Mouse (Mus musculus) myocyte (in vitro differentiated cells): ENCODE data around the gene Zfp354a.

Experiments
- E2F4 ChIP-seq: IDR thresholded peaks from one replicate; pipeline ENCODE4 v1.6.1; 2011; ENCODE audit warnings: mild to moderate bottlenecking, control low read depth, moderate library complexity; ENCODE audit not compliant: insufficient read depth
- POLR2A ChIP-seq: IDR thresholded peaks from one replicate; pipeline ENCODE4 v1.6.1; 2011; ENCODE audit warnings: low read depth, mild to moderate bottlenecking, control low read depth, moderate library complexity; ENCODE audit not compliant: insufficient read length
- POLR2AphosphoS2 ChIP-seq: IDR thresholded peaks from one replicate; pipeline ENCODE4 v1.6.1; 2011; ENCODE audit warnings: low read depth, control low read depth; ENCODE audit not compliant: insufficient read length
- USF1 ChIP-seq: IDR thresholded peaks from one replicate; pipeline ENCODE4 v1.6.1; 2011; ENCODE audit warnings: low read depth, mild to moderate bottlenecking, control low read depth, moderate library complexity

GRCm38 (mm10) chr11:51085269-51085668 lies 26.2 kb downstream of the Zfp354a start:
- TF ChIP-seq E2F4, result no peak
- no peak for TF ChIP-seq POLR2A
- TF ChIP-seq POLR2AphosphoS2, result no peak
- TF ChIP-seq USF1, result no peak
